Mouse (Mus musculus) neural tube, postnatal 0 days (tissue): ENCODE data around the gene Cd276. TPM values are rescaled to one million over a fixed set of nuclear protein-coding genes. Genes with fewer than 3 reads are reported as not detected.

ENCODE experiments used
- polyA plus RNA-seq: library from polyadenylated mRNA; unstranded; fragments of >200 nt; fragmentation: Nextera tagmentation; extraction: Ambion mirVana; gene quantifications from 2 replicates; pipeline ENCODE4 v1.2.1, GENCODE M21; 2015

The Cd276 gene
- polyA plus RNA-seq: 16.0 and 19.9 TPM in 2 replicates

GRCm38 (mm10) chr9:58554908-58555684 lies at the start of gene Cd276:
TSS of gene Cd276 (minus strand) at chr9:58555437.

GRCm38 (mm10) chr9:58581958-58582540 lies 26.8 kb upstream of the Cd276 start, which contains the start of gene Nptn:
TSS of gene Nptn (plus strand) at chr9:58582240.

DNA sequence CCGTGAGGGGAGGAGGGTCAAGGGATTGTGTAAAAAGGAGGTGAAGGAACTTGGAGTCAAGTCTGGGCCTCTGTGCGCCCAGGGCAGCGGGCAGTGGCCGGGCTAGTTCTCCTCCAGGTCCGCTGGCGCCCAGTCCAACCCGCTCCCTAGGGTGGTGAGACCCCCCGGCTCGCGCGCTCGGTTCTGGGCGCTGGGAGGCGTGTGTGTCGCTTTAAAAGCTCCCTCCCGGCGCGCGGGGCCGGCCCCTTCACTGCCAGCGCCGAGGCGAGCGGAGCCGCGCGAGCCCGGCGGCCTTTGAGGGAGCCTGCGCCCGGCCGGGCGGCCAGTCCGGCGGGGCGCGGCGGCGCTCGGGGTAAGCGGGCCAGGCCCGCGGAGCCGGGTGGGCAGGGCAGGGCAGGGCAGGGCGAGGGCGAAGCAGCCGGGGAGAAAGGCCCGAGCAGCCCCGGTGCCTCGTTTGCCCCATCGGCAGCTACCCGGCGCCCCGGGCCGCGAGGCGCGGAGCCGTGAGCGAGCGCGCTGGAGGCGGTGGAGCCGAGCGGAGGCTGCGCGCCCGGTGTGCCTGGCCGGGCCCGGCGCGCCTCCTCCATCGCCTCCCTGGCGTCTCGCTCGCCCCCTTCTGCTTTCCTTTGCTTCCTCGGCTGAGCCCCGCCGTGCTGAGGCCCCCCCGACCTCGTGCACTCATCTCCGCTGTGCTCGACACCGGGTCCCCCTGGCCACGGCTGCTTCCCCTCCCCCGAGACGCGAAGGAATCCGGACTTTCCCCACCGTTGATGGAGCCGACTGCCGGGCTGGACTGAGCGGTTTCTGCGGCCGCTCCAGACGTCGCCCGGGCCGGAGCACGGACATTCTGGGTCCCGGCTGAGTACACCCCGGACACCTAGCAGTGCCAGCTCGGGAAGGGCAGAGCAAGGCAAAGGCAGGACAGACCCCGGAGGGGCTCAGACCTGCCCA lies 67.1 kb downstream of the Cd276 start, which contains the start of gene Insyn1:
Gene Insyn1, plus strand, starts transcription at position 753 of the 951 bp plus-strand sequence.

Other genes starting within 250 kb of the Cd276 start
- gene Loxl1, start 242.3 kb downstream of the Cd276 start, polyA plus RNA-seq: 9.5 and 11.1 TPM in 2 replicates
- gene Tbc1d21, start 185.0 kb downstream of the Cd276 start, polyA plus RNA-seq: not detected in 2 replicates
- gene Insyn1, start 66.8 kb downstream of the Cd276 start, polyA plus RNA-seq: 10.6 and 12.5 TPM in 2 replicates
- 313 and 331 TPM in 2 replicates for gene Nptn, start 26.8 kb upstream of the Cd276 start, polyA plus RNA-seq
- 2.6 and 2.9 TPM in 2 replicates for gene Rec114, start 188.5 kb upstream of the Cd276 start, polyA plus RNA-seq